Mouse (Mus musculus) liver, adult 2 months (tissue): ENCODE measurements at regions not wholly inside any gene's neighbourhood (a gene's known extent, or its start where the extent isn't known, plus 50 kb on each side); places are given as distances from the start of the nearest gene placed in this dataset.

ENCODE experiments used
- CTCF ChIP-seq: fragments of 200-500 bp; IDR thresholded peaks from 2 replicates; pipeline ENCODE4 v1.5.1; 2011; ENCODE audit warnings: low read depth, low read length, control low read depth
- POLR2A ChIP-seq: fragments of 200-500 bp; IDR thresholded peaks from 2 replicates; pipeline ENCODE4 v1.6.1; 2011; ENCODE audit warnings: low read length, control low read depth; ENCODE audit not compliant: insufficient read depth; ENCODE audit errors: extremely low read depth

GRCm38 (mm10) chr1:77846039-77846727 is 331.3 kb upstream of the Epha4 start:
- TF ChIP-seq POLR2A (no peak), CTCF (no peak)
